Mouse (Mus musculus): ENCODE results near the gene Nt5dc2. TPM values are rescaled to one million over a fixed set of nuclear protein-coding genes. Genes with fewer than 3 reads are reported as not detected.

Gene Nt5dc2
- total RNA-seq, 1 experiment: 155 TPM

GRCm38 (mm10) chr14:31136411-31137280 is 5.8 kb downstream of the Nt5dc2 start:
- Histone ChIP-seq H3K9ac (ENCODE audit: insufficient read depth, low read depth, low read length, poor library complexity, severe bottlenecking) (no peak overlapping the region), H3K27ac (ENCODE audit: insufficient read depth, low read depth, low read length, poor library complexity, severe bottlenecking) (no peak overlapping the region), H3K4me1 (ENCODE audit: control insufficient read depth in 2 of 2, insufficient read depth in 2 of 2, low read length in 2 of 2, poor library complexity in 1 of 2) (peaks cover 6 to 24% of the 10 kb centered on the region in 2 experiments; a peak in 3 of 4 replicates), H3K9me3 (ENCODE audit: control insufficient read depth, insufficient read depth, low read depth, low read length) (no peaks in the 10 kb centered on the region), H3K4me3 (ENCODE audit: insufficient read depth in 1 of 2, low read depth in 1 of 2, low read length in 2 of 2, poor library complexity in 1 of 2, severe bottlenecking in 1 of 2) (no peak overlapping the region), H3K36me3 (ENCODE audit: control insufficient read depth, insufficient read depth, low read length, poor library complexity, severe bottlenecking) (peaks cover 51% of the 10 kb centered on the region)
- TF ChIP-seq ZNF384 (IDR thresholded peaks at IDR 0.05; ENCODE audit: low read depth, low read length) (no peak), MAFK (IDR thresholded peaks at IDR 0.05; ENCODE audit: insufficient read depth, low read depth, low read length) (no peak), HCFC1 (IDR thresholded peaks at IDR 0.05; ENCODE audit: borderline replicate concordance, insufficient read depth, low read length) (no peak), CHD2 (IDR thresholded peaks at IDR 0.05; ENCODE audit: low read depth, low read length) (no peak), ZC3H11A (IDR thresholded peaks at IDR 0.05; ENCODE audit: borderline replicate concordance, low read depth, low read length) (no peak)
- in situ Hi-C loops (cut with MboI; ENCODE audit: low sequenced_read_pairs in 2 of 2, unreplicated experiment in 2 of 2): no loop called here
- no peak for DNase-seq (ENCODE audit: low read depth, low spot score)

GRCm38 (mm10) chr14:31137281-31137595 is 6.4 kb downstream of the Nt5dc2 start:
- no peak for TF ChIP-seq ZC3H11A (IDR thresholded peaks at IDR 0.05; ENCODE audit: borderline replicate concordance, low read depth, low read length)
- no peak for TF ChIP-seq ZNF384 (IDR thresholded peaks at IDR 0.05; ENCODE audit: low read depth, low read length)
- TF ChIP-seq HCFC1 (IDR thresholded peaks at IDR 0.05; ENCODE audit: borderline replicate concordance, insufficient read depth, low read length): no peak
- TF ChIP-seq MAFK (IDR thresholded peaks at IDR 0.05; ENCODE audit: insufficient read depth, low read depth, low read length): no peak
- no peak for TF ChIP-seq CHD2 (IDR thresholded peaks at IDR 0.05; ENCODE audit: low read depth, low read length)
- in situ Hi-C loops (cut with MboI; ENCODE audit: low sequenced_read_pairs in 2 of 2, unreplicated experiment in 2 of 2): no loop called here
- peaks cover 51% of the 10 kb centered on the region for H3K36me3 ChIP-seq (ENCODE audit: control insufficient read depth, insufficient read depth, low read length, poor library complexity, severe bottlenecking)
- H3K4me3 ChIP-seq (ENCODE audit: insufficient read depth in 1 of 2, low read depth in 1 of 2, low read length in 2 of 2, poor library complexity in 1 of 2, severe bottlenecking in 1 of 2): no peak overlapping the region
- DNase-seq (ENCODE audit: low read depth, low spot score): no peak
- no peak overlapping the region for H3K9ac ChIP-seq (ENCODE audit: insufficient read depth, low read depth, low read length, poor library complexity, severe bottlenecking)
- H3K9me3 ChIP-seq (ENCODE audit: control insufficient read depth, insufficient read depth, low read depth, low read length): no peaks in the 10 kb centered on the region
- no peak overlapping the region for H3K27ac ChIP-seq (ENCODE audit: insufficient read depth, low read depth, low read length, poor library complexity, severe bottlenecking)
- H3K4me1 ChIP-seq (ENCODE audit: control insufficient read depth in 2 of 2, insufficient read depth in 2 of 2, low read length in 2 of 2, poor library complexity in 1 of 2): peaks cover 6 to 20% of the 10 kb centered on the region in 2 experiments; a peak in 3 of 4 replicates

- H3K9ac ChIP-seq (ENCODE audit: insufficient read depth, low read depth, low read length, poor library complexity, severe bottlenecking): no peak overlapping the region
- no peaks in the 10 kb centered on the region for H3K9me3 ChIP-seq (ENCODE audit: control insufficient read depth, insufficient read depth, low read depth, low read length)
- H3K36me3 ChIP-seq (ENCODE audit: control insufficient read depth, insufficient read depth, low read length, poor library complexity, severe bottlenecking): peaks cover 51% of the 10 kb centered on the region
- no peak overlapping the region for H3K27ac ChIP-seq (ENCODE audit: insufficient read depth, low read depth, low read length, poor library complexity, severe bottlenecking)
- peaks cover 6 to 16% of the 10 kb centered on the region in 2 experiments; a peak in 2 of 4 replicates for H3K4me1 ChIP-seq (ENCODE audit: control insufficient read depth in 2 of 2, insufficient read depth in 2 of 2, low read length in 2 of 2, poor library complexity in 1 of 2)
- in situ Hi-C loops (cut with MboI; ENCODE audit: low sequenced_read_pairs in 2 of 2, unreplicated experiment in 2 of 2): no loop called here
- TF ChIP-seq MAFK (IDR thresholded peaks at IDR 0.05; ENCODE audit: insufficient read depth, low read depth, low read length) (no peak), ZNF384 (IDR thresholded peaks at IDR 0.05; ENCODE audit: low read depth, low read length) (no peak), HCFC1 (IDR thresholded peaks at IDR 0.05; ENCODE audit: borderline replicate concordance, insufficient read depth, low read length) (no peak), CHD2 (IDR thresholded peaks at IDR 0.05; ENCODE audit: low read depth, low read length) (no peak), ZC3H11A (IDR thresholded peaks at IDR 0.05; ENCODE audit: borderline replicate concordance, low read depth, low read length) (no peak)
- no peak for DNase-seq (ENCODE audit: low read depth, low spot score)
- H3K4me3 ChIP-seq (ENCODE audit: insufficient read depth in 1 of 2, low read depth in 1 of 2, low read length in 2 of 2, poor library complexity in 1 of 2, severe bottlenecking in 1 of 2): peak overlapping the region in 1 of 2 experiments; percentile 31; a peak in 2 of 4 replicates
Measured at GRCm38 (mm10) chr14:31137791-31138190, 6.9 kb downstream of the Nt5dc2 start.

GRCm38 (mm10) chr14:31138219-31138896 is 7.5 kb downstream of the Nt5dc2 start:
- in situ Hi-C loops (cut with MboI; ENCODE audit: low sequenced_read_pairs in 2 of 2, unreplicated experiment in 2 of 2): no loop called here
- Histone ChIP-seq H3K9me3 (ENCODE audit: control insufficient read depth, insufficient read depth, low read depth, low read length) (no peaks in the 10 kb centered on the region), H3K4me3 (ENCODE audit: insufficient read depth in 1 of 2, low read depth in 1 of 2, low read length in 2 of 2, poor library complexity in 1 of 2, severe bottlenecking in 1 of 2) (peak overlapping the region; percentile 13 to 31; a peak in 3 of 4 replicates), H3K36me3 (ENCODE audit: control insufficient read depth, insufficient read depth, low read length, poor library complexity, severe bottlenecking) (peaks cover 51% of the 10 kb centered on the region), H3K27ac (ENCODE audit: insufficient read depth, low read depth, low read length, poor library complexity, severe bottlenecking) (no peak overlapping the region), H3K9ac (ENCODE audit: insufficient read depth, low read depth, low read length, poor library complexity, severe bottlenecking) (no peak overlapping the region), H3K4me1 (ENCODE audit: control insufficient read depth in 2 of 2, insufficient read depth in 2 of 2, low read length in 2 of 2, poor library complexity in 1 of 2) (peaks cover 6 to 16% of the 10 kb centered on the region in 2 experiments; a peak in 2 of 4 replicates)
- no peak for DNase-seq (ENCODE audit: low read depth, low spot score)
- TF ChIP-seq ZC3H11A (IDR thresholded peaks at IDR 0.05; ENCODE audit: borderline replicate concordance, low read depth, low read length) (no peak), MAFK (IDR thresholded peaks at IDR 0.05; ENCODE audit: insufficient read depth, low read depth, low read length) (no peak), ZNF384 (IDR thresholded peaks at IDR 0.05; ENCODE audit: low read depth, low read length) (no peak), HCFC1 (IDR thresholded peaks at IDR 0.05; ENCODE audit: borderline replicate concordance, insufficient read depth, low read length) (no peak), CHD2 (IDR thresholded peaks at IDR 0.05; ENCODE audit: low read depth, low read length) (no peak)
